Mouse (Mus musculus) liver, embryonic 11.5 days (tissue): ENCODE measurements around the gene Calr4. TPM values are rescaled to one million over a fixed set of nuclear protein-coding genes. Genes with fewer than 3 reads are reported as not detected.

Experiments
- ATAC-seq: fragments of 200-750 bp; cut with Nextera tagmentation; replicated peaks from 2 replicates; pipeline ENCODE4 v1.8.0; 2017; ENCODE audit warnings: moderate number of reproducible peaks, mild to moderate bottlenecking, moderate TSS enrichment, moderate library complexity; ENCODE audit not compliant: low FRiP score
- DNase-seq: peaks from one replicate; pipeline ENCODE4 v3.0.0-alpha.2; 2017; ENCODE audit warnings: low spot score
- H3K27ac ChIP-seq: fragments of 300-500 bp; sonication (generic); 2 replicates; pipeline ENCODE4 v1.5.1; 2014; ENCODE audit warnings: mild to moderate bottlenecking, low read depth, low read length, control low read depth
- H3K27me3 ChIP-seq: fragments of 300-500 bp; sonication (generic); replicated peaks from 2 replicates; pipeline ENCODE4 v1.6.1; 2014; ENCODE audit warnings: low read length, mixed read lengths; ENCODE audit not compliant: control insufficient read depth, insufficient read depth
- H3K36me3 ChIP-seq: fragments of 300-500 bp; sonication (generic); 2 replicates; pipeline ENCODE4 v1.6.1; 2014; ENCODE audit warnings: mild to moderate bottlenecking, low read length, moderate library complexity, mixed read lengths; ENCODE audit not compliant: control insufficient read depth, insufficient read depth
- H3K4me1 ChIP-seq: fragments of 300-500 bp; sonication (generic); replicated peaks from 2 replicates; pipeline ENCODE4 v1.6.1; 2014; ENCODE audit warnings: low read length, mixed read lengths; ENCODE audit not compliant: control insufficient read depth, insufficient read depth
- H3K4me2 ChIP-seq: fragments of 300-500 bp; sonication (generic); 2 replicates; pipeline ENCODE4 v1.6.1; 2014; ENCODE audit warnings: mild to moderate bottlenecking, control low read depth, moderate library complexity
- H3K4me3 ChIP-seq: fragments of 300-500 bp; sonication (generic); 2 replicates; pipeline ENCODE4 v1.5.1; 2014; ENCODE audit warnings: low read depth, low read length, control low read depth
- H3K9ac ChIP-seq: fragments of 300-500 bp; sonication (generic); 2 replicates; pipeline ENCODE4 v1.6.1; 2014; ENCODE audit warnings: low read depth, low read length, control low read depth
- H3K9me3 ChIP-seq: fragments of 300-500 bp; sonication (generic); 2 replicates; pipeline ENCODE4 v1.6.1; 2016; ENCODE audit warnings: low read length, inconsistent platforms, mixed read lengths; ENCODE audit not compliant: control insufficient read depth
- WGBS: fragments of 180-500 bp; shearing (Covaris S2); extraction: QIAGEN DNeasy Blood & Tissue Kit; methylation state at CpG from one replicate; pipeline ENCODE4 v1.1.7; 2014; 5-methylcytosine and 5-hydroxymethylcytosine counted together
- polyA plus RNA-seq: library from polyadenylated mRNA; unstranded; fragments of >200 nt; fragmentation: Nextera tagmentation; extraction: Ambion mirVana; gene quantifications from 2 replicates; pipeline ENCODE4 v1.2.1, GENCODE M21; 2014

Gene Calr4
- polyA plus RNA-seq, 1 experiment from 2014 or later, result 0.12 TPM

DNA sequence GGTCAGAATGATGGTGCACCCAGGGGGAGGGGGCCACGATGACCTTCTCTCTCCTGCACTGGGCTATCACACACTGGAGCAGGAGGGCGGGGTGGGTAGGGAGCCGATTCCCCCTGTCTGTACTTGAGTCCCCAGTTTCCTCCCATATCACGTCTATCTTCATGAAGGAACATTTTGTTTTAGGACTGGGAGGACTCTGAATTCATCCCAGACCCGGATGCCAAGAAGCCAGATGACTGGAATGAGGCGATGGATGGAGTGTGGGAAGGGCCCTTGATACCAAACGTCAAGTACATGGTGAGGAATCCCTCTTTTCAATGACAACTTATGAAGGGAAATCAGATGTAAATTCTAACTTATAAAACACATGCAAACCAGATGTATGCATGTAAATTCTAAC, 10.2 kb downstream of the Calr4 start:
- Histone ChIP-seq H3K4me2 (no peak overlapping the region), H3K9me3 (no peaks in the 10 kb centered on the region), H3K27ac (no peak overlapping the region), H3K27me3 (no peaks in the 10 kb centered on the region), H3K9ac (no peak overlapping the region), H3K4me1 (no peaks in the 10 kb centered on the region), H3K4me3 (no peak overlapping the region), H3K36me3 (no peaks in the 10 kb centered on the region)
- ATAC-seq (no peak), DNase-seq (no peak)
- 81% methylated on average over 7 of the region's 7 CpGs for WGBS

DNA sequence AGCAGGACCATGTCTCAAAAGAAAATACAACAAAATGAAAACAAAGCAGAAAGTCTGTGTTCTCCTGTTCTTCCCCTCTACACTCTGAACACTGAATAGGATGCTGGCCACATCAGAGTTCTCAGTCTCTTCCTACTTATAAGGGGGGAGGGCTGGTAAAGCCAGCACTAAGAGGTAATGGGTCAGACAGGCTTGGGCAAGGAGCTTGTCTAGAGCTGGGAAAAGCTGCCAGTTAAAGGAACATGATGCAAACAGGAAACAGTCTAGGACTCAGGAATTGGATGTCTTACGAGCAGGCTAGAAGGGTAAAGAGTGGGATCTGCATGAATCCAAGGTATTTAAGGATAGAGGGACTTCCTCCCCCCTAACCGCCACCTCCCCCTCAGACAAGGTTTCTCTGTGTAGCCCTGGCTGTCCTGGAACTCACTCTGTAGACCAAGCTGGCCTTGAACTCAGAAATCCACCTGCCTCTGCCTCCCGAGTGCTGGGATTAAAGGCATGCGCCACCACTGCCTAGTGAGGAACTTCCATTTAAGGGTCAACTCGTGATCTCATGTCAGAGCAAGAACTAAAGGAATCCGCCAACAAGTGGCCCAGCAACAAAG, 10.8 kb downstream of the Calr4 start:
- H3K9me3 ChIP-seq, result no peaks in the 10 kb centered on the region
- H3K36me3 ChIP-seq, result no peaks in the 10 kb centered on the region
- H3K27me3 ChIP-seq, result no peaks in the 10 kb centered on the region
- ATAC-seq (no peak), DNase-seq (no peak)
- WGBS, result 76% methylated on average over 6 of the region's 6 CpGs
- no peak overlapping the region for H3K4me3 ChIP-seq
- H3K9ac ChIP-seq, result no peak overlapping the region
- no peak overlapping the region for H3K4me2 ChIP-seq
- no peak overlapping the region for H3K27ac ChIP-seq
- H3K4me1 ChIP-seq, result no peaks in the 10 kb centered on the region

DNA sequence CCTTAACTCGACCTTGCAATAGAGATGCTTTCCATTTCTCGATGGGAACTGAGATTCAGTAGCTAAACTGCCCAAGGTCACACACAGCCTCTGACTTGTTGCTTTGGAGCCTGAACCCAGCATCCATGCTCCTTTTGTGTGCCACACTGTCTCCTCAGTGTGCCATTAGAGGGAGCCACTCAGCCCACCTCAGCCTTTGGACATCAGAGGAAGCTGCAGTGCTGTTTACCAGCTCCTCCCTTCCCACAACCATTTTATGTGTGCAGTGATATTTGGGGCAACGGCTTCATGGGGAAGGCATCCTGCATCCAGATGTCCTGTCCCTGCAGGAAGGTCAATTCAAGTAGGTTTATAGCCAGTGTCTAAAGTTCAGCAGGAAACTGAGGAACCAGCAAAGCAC, 17.3 kb downstream of the Calr4 start:
- Histone ChIP-seq H3K4me1 (peaks cover 27% of the 10 kb centered on the region), H3K9ac (no peak overlapping the region), H3K4me2 (no peak overlapping the region), H3K36me3 (no peaks in the 10 kb centered on the region), H3K4me3 (no peak overlapping the region), H3K27ac (no peak overlapping the region), H3K9me3 (no peaks in the 10 kb centered on the region), H3K27me3 (no peaks in the 10 kb centered on the region)
- ATAC-seq (0 out of 2 replicates have a peak, but pooled peaks have one; percentile 44), DNase-seq (no peak)
- 28% methylated on average over 3 of the region's 3 CpGs for WGBS

DNA sequence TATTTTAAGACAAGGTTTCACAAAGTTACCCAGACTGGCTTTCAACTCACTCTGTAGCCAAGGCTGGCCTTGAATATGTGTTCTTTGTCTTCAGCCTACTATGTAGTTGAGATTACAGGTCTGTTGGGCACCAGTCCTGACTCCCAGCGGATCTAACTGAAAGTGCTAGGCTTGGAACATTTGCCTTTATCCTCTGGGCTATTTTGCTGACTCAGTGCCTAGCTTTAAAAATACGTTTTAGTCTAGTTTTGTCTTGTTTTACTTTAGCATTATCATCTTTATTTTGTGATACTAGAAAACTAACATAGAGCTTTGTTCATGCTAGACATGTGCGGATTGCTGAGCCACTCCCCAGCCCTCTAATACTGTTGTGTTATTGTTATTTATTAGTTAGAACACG, 17.9 kb downstream of the Calr4 start:
- no peaks in the 10 kb centered on the region for H3K36me3 ChIP-seq
- H3K9me3 ChIP-seq, result no peaks in the 10 kb centered on the region
- WGBS, result 76% methylated on average over 4 of the region's 4 CpGs
- DNase-seq (no peak), ATAC-seq (no peak)
- peaks cover 28% of the 10 kb centered on the region for H3K4me1 ChIP-seq
- H3K27me3 ChIP-seq, result no peaks in the 10 kb centered on the region
- no peak overlapping the region for H3K9ac ChIP-seq
- 0 out of 2 replicates have a peak overlapping the region, but pooled peaks have one; percentile 19 for H3K27ac ChIP-seq
- H3K4me2 ChIP-seq, result no peak overlapping the region
- no peak overlapping the region for H3K4me3 ChIP-seq

DNA sequence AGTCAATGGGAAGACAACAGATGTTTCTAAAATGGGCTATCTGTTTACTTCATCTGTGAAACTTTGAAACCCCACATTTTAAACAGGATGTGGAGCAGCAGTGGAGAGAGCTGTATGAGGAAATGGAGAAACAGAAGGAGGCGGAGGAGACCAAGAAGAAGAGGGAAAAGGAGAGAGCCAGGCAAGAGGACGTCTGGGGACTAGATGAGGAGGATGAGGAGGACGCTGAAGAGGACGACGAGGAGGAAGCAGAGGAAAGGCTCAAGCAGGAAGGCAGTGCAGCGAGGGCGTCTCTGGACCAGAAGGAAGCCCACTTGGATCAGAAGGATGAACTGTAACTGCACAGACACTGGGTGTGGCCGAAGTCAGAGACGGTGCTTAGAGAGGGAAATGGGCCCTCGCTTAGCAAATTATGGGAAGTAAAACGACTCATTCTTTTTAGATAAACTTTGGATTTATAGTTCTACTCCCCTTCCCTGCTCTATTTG, 19.4 kb downstream of the Calr4 start:
- ATAC-seq (no peak), DNase-seq (no peak)
- H3K27ac ChIP-seq, result peak overlapping the region; percentile 78
- no peaks in the 10 kb centered on the region for H3K27me3 ChIP-seq
- no peaks in the 10 kb centered on the region for H3K36me3 ChIP-seq
- no peaks in the 10 kb centered on the region for H3K9me3 ChIP-seq
- H3K9ac ChIP-seq, result peak overlapping the region; percentile 15; the same call in 1 of the 2 replicates
- peaks cover 32% of the 10 kb centered on the region for H3K4me1 ChIP-seq
- peak overlapping the region; percentile 48 for H3K4me2 ChIP-seq
- WGBS, result 30% methylated on average over 11 of the region's 11 CpGs
- no peak overlapping the region for H3K4me3 ChIP-seq

DNA sequence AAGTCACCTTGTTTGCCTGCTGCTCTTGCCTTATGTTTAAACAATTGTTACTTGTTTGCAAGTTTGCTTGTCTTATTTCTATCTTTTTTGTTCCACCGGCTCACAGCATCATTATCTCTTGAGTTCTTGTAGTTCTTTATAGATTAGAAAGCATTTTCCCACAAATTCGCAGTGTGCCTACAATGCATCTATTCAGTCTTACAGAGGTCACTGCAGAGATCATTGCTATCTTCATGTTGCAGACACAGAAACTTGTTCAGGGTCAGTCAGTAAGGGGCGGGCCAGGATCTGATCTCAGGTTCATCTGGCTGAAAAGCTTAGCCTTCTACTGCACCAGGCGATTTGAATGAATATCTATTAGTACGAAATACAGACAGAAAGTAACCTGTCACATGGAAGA, 20.2 kb downstream of the Calr4 start:
- DNase-seq (no peak), ATAC-seq (peak; percentile 82)
- H3K9me3 ChIP-seq, result no peaks in the 10 kb centered on the region
- H3K4me1 ChIP-seq, result peaks cover 32% of the 10 kb centered on the region
- no peak overlapping the region for H3K9ac ChIP-seq
- no peak overlapping the region for H3K4me3 ChIP-seq
- H3K27ac ChIP-seq, result peak overlapping the region; percentile 88
- peak overlapping the region; percentile 50 for H3K4me2 ChIP-seq
- WGBS, result 39% methylated on average over 5 of the region's 5 CpGs
- H3K36me3 ChIP-seq, result no peaks in the 10 kb centered on the region
- H3K27me3 ChIP-seq, result no peaks in the 10 kb centered on the region

DNA sequence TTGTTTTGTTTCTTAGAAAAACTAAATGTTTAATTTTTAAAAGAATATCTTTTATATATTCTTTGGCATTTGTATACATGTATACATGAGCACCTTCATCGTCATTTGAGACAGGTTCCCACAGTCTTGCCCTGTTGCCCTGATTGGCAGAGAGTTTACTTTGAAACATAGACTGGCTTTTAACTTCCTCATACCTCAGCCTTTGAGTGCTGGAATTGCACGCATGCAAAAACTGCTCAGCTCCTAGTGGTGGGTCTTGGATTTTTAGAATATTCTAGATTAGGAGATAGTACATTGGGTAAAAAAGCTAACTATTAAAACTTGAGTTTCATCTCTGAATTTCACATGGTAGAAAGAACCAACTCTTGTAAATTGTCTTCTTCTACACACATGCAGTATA, 21.0 kb downstream of the Calr4 start:
- Histone ChIP-seq H3K4me2 (peak overlapping the region; percentile 50), H3K9ac (no peak overlapping the region), H3K4me1 (peaks cover 32% of the 10 kb centered on the region), H3K27me3 (no peaks in the 10 kb centered on the region), H3K9me3 (no peaks in the 10 kb centered on the region), H3K4me3 (no peak overlapping the region), H3K27ac (peak overlapping the region; percentile 88), H3K36me3 (no peaks in the 10 kb centered on the region)
- no peak for DNase-seq
- no peak for ATAC-seq
- 41% methylated on average over 2 of the region's 2 CpGs for WGBS

DNA sequence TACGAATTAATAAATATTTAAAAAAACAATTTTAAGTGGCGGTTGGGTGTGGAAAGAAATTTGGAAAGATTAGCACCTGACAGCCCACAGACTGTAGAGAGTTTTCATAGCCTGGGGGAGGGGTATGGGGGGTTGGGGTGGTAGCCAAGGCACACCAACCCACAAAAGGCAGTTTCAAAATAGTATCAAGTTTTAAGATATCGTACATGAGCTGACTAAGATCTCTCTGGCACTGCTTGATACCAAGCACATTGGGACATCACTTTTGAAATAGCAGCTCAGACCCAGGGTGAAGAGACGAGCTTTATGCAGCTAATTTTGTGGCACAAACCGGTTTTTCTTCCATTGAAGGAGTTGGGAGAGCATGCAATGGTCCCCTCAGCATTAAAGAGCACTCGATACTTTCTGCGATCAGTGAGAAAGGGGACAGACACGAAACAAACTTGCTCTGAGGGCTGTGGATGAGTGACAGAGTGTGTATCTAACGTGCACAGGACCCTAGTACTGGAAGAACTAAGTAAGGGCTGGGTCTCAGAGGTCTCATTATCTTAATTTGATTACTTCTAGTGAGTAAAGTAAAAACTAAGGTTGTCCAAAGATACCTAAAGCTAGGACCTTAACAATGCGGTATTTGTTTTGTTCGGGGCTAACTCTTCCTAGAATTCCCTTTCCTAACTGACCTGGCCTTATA, 21.6 kb downstream of the Calr4 start:
- Histone ChIP-seq H3K4me2 (peak overlapping the region; percentile 50), H3K27ac (peak overlapping the region; percentile 88), H3K27me3 (no peaks in the 10 kb centered on the region), H3K4me1 (peaks cover 32% of the 10 kb centered on the region), H3K9me3 (no peaks in the 10 kb centered on the region), H3K36me3 (no peaks in the 10 kb centered on the region), H3K9ac (peak overlapping the region; percentile 43; the same call in 1 of the 2 replicates), H3K4me3 (no peak overlapping the region)
- peak; percentile 75 for ATAC-seq
- 52% methylated on average over 11 of the region's 11 CpGs for WGBS
- DNase-seq, result no peak

DNA sequence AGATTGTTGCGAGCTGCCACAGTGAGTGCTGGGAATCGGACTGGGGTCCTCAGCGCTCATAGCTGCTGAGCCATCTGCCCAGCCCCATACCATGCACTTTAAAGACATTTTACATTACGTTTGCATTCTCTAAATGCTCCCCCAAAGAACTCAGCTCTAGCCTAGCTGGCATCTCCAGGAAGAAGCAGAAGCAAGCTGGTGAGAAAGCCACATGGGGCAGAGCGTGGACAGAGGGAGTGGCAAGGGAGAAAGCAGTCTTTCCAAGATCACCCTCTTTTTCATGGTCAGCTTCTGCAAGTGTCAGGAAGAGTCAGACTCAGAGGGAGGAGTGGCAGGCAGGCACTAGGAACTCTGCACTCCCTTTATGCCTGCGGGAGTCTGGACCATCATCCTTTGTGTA, 22.5 kb downstream of the Calr4 start:
- 88% methylated on average over 6 of the region's 6 CpGs for WGBS
- H3K4me1 ChIP-seq, result peaks cover 30% of the 10 kb centered on the region
- ATAC-seq (no peak), DNase-seq (no peak)
- H3K9ac ChIP-seq, result no peak overlapping the region
- no peak overlapping the region for H3K4me3 ChIP-seq
- peak overlapping the region; percentile 88 for H3K27ac ChIP-seq
- no peaks in the 10 kb centered on the region for H3K27me3 ChIP-seq
- no peak overlapping the region for H3K4me2 ChIP-seq
- no peaks in the 10 kb centered on the region for H3K36me3 ChIP-seq
- no peaks in the 10 kb centered on the region for H3K9me3 ChIP-seq
